Mouse (Mus musculus) thymus, postnatal 4 days (tissue): ENCODE results near the gene C8g.

Experiments used
- DNase-seq: peaks from one replicate; pipeline ENCODE4 v3.0.0; 2021

The C8g gene

DNA sequence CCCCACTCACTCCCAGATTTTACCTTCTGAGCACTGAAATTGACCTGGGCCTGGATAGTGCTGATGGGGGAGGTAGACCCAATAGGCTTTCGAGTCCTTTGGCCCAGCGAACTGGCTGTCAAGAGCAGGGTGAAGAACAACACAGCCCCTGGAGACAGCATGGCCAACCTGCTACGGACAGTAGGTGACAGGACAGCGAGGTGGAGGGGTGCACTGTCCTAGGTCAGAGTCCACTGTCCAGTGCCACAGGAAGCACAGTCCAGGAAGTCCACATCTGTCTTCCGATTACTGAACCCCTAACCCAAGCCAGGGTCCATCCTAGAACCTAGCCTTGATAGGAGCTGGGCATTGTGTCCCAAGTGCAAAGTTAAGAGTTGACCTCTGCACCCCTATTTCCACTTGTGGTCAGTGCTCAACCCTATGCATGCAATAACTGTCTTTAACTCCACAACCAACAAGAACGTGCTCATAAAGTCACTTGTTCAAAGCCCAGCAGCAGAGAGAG lies 1.4 kb downstream of the C8g start:
- peak; percentile 30 for DNase-seq

- DNase-seq = no peak
These were observed 2.7 kb downstream of the C8g start for GRCm38 (mm10) chr2:25498622-25499478.

GRCm38 (mm10) chr2:25497846-25498575 lies 3.5 kb downstream of the C8g start:
- no peak for DNase-seq

- DNase-seq = no peak
These were observed 5.1 kb downstream of the C8g start for GRCm38 (mm10) chr2:25496462-25496861.

- no peak for DNase-seq
These were observed 8.0 kb downstream of the C8g start, which contains the start of gene Lcn12 for GRCm38 (mm10) chr2:25493476-25493961. Gene Lcn12, minus strand, starts transcription at chr2:25493911.

GRCm38 (mm10) chr2:25492988-25493387 lies 8.5 kb downstream of the C8g start:
- no peak for DNase-seq

GRCm38 (mm10) chr2:25488671-25489068 lies 12.8 kb downstream of the C8g start:
- no peak for DNase-seq

- DNase-seq = no peak
These were observed 13.4 kb downstream of the C8g start for GRCm38 (mm10) chr2:25487965-25488670.

GRCm38 (mm10) chr2:25484901-25485647 lies 16.4 kb downstream of the C8g start:
- DNase-seq = peak; percentile 66

GRCm38 (mm10) chr2:25482969-25483368 lies 18.6 kb downstream of the C8g start:
- DNase-seq = peak; percentile 85

GRCm38 (mm10) chr2:25480541-25480940 lies 21.0 kb downstream of the C8g start:
- DNase-seq = no peak

DNA sequence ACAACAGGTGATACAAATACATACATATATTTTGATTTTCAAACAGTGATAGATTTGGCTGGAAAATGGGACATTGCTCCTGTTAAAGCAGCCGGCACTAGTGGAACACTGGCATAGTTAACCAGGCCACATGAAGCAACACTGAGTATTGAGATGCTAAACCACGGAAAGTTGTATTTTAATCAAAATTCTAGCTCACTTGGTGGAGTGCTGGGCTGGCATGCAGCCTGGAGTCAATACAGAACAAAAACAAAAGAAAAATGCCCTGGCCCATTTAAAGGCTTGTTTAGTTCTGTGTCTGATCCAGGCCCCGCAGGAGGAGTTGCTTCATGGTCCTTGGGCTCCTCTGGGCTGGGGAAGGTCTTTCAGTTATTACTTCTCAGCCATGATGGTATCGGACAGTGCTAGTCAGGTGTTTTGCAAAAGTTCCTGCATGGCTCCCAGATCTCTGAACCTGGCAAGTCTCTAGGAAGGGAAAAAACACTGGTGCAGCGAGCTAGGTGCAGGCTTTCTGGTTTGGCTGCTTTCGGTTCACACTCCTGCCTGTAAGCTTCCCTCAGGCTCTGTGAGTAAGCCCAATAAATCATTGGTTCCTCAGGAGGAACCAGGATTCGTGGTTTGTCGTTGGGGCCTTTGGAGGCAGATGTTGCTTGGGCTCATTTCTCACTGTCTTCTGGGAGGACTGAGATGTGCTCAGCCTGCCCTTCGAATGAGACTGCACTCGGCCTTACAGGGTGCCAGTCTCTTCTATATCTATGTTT lies 21.8 kb downstream of the C8g start:
- DNase-seq = no peak

GRCm38 (mm10) chr2:25477967-25478675 lies 23.4 kb downstream of the C8g start:
- DNase-seq = no peak

DNA sequence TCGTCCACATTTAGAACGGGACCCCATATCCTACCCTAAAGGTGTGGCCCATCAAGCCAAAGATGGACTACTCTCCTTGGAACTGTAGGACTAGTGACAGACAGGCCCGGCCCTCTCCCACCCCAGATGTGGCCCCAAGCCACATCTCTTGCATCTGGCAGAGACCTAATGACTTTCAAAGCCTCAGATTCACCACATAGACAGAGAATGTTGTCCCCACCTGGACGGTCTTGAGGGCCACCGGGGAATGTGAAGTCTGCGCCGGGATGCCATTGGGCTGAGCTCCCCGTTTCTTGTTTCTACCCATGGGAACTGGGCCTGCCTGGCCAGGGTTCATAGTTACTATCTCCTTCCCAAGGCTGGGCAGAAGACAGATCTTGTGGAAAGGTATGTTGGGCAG lies 24.0 kb downstream of the C8g start:
- no peak for DNase-seq

DNA sequence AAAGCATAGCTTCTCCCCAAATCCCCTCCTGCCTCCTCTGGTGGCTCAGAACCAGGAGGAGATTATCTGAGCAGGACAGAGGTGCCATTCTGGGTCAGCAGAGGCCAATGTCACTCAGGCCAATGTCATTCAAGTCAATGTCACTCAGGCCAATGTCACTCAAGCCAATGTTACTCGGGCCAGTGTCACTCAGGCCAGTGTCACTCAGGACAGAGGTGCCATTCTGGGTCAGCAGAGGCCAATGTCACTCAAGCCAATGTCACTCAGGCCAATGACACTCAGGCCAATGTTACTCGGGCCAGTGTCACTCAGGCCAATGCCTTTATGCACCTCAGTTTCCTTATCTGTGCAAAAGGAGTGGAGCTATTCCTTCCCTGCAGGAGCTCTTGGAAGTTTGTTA lies 29.0 kb downstream of the C8g start:
- DNase-seq = no peak

DNA sequence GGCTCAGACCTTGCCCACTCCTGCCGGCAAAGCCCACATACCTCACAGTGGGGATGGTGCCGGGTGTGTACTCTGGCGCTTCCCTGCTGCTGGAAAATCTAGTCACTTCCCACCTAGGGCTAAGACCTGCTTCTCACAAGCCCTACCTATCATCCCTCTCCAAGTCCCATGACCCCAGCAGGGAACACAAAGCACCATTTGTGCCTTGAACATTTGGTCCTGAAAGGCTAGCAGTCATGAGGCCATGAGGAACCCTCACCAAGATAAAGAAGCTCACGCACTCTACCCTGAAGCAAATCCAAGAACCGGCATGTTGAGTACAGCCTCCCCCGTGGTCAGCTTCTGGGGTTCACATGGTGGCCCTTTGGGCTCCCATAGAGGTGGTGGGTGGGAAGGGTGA lies 31.6 kb downstream of the C8g start, which contains the start of gene Ptgds:
Gene Ptgds (minus strand): TSS at position 78 of the 400 bp plus-strand sequence.
- no peak for DNase-seq

DNA sequence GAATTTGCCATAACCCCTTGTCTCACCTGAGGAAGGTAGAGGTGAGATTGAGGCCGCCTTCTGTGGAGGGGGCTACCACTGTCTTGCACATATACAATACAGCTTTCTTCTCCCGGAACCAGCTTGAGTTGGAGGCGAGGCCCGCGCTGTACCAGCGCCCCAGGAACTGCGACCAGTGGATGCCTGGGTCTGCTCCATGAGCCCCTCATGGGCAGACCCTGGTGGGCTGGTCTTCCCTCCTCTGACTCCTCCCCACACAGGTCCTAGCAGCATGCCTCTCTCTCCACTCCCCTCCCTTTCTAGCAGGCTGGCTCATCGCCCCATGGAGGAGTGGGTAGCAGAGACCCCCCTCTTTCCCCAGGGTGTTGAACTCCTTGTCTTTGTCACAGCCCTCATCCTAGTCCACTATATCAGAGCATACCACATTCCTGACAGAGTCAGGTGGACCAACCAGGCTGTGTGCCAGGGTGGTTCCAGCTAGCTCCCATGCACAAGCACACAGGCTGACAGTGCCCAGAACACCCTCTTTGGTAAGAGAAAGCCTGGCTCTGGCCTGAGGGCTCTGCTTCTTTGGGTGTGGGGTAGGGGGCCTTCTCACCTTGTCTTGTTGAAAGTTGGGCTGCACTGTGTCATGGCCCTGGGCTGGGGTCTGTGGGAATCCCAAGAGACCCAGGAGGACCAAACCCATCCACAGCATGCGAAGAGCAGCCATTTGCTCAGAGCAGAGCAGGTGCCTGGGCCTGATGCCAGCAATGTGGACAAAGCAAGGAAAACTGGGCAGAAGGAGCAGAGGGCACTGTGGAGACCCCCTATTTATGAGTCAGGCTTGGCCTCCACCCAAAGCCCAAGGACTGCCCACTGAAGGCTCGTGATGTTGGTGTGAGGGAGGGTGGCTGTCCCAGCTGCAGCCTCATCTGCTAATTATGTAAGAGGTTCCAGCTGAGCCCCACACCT lies 32.3 kb downstream of the C8g start:
- DNase-seq = no peak

GRCm38 (mm10) chr2:25467606-25468303 lies 33.8 kb downstream of the C8g start:
- no peak for DNase-seq
